Mouse (Mus musculus) hindbrain, embryonic 15.5 days (tissue): ENCODE data around the gene Nkd1. TPM values are rescaled to one million over a fixed set of nuclear protein-coding genes. Genes with fewer than 3 reads are reported as not detected.

Experiments used
- ATAC-seq: fragments of 200-750 bp; cut with Nextera tagmentation; 2 replicates; pipeline ENCODE4 v1.8.0; 2017; ENCODE audit warnings: low read depth, moderate number of reproducible peaks, moderate TSS enrichment; ENCODE audit not compliant: low FRiP score
- H3K27ac ChIP-seq: fragments of 300-500 bp; sonication (generic); replicated peaks from 2 replicates; pipeline ENCODE4 v1.5.1; 2015; ENCODE audit warnings: mild to moderate bottlenecking, inconsistent platforms
- H3K27me3 ChIP-seq: fragments of 300-500 bp; sonication (generic); 2 replicates; pipeline ENCODE4 v1.6.1; 2015; ENCODE audit warnings: control low read depth, inconsistent platforms
- H3K36me3 ChIP-seq: fragments of 300-500 bp; sonication (generic); 2 replicates; pipeline ENCODE4 v1.6.1; 2015; ENCODE audit warnings: control low read depth, inconsistent platforms
- H3K4me1 ChIP-seq: fragments of 300-500 bp; sonication (generic); replicated peaks from 2 replicates; pipeline ENCODE4 v1.6.1; 2015; ENCODE audit warnings: control low read depth, inconsistent platforms
- H3K4me2 ChIP-seq: fragments of 300-500 bp; sonication (generic); 2 replicates; pipeline ENCODE4 v1.6.1; 2015; ENCODE audit warnings: moderate library complexity, mild to moderate bottlenecking, inconsistent platforms
- H3K4me3 ChIP-seq: fragments of 300-500 bp; sonication (generic); 2 replicates; pipeline ENCODE4 v1.5.1; 2015; ENCODE audit warnings: mild to moderate bottlenecking, inconsistent platforms
- H3K9ac ChIP-seq: fragments of 300-500 bp; sonication (generic); 2 replicates; pipeline ENCODE4 v1.6.1; 2015; ENCODE audit warnings: inconsistent platforms
- H3K9me3 ChIP-seq: fragments of 300-500 bp; sonication (generic); 2 replicates; pipeline ENCODE4 v1.6.1; 2016; ENCODE audit warnings: control low read depth, inconsistent platforms
- WGBS: fragments of 180-500 bp; shearing (Covaris S2); methylation state at CpG from one replicate; pipeline ENCODE4 v1.1.7; 2015; 5-methylcytosine and 5-hydroxymethylcytosine counted together
- polyA plus RNA-seq: library from polyadenylated mRNA; unstranded; fragments of >200 nt; fragmentation: Nextera tagmentation; extraction: Ambion mirVana; gene quantifications from 2 replicates; pipeline ENCODE4 v1.2.1, GENCODE M21; 2015

Nkd1 gene
- polyA plus RNA-seq, 1 experiment from 2014 or later: 67.4 TPM

DNA sequence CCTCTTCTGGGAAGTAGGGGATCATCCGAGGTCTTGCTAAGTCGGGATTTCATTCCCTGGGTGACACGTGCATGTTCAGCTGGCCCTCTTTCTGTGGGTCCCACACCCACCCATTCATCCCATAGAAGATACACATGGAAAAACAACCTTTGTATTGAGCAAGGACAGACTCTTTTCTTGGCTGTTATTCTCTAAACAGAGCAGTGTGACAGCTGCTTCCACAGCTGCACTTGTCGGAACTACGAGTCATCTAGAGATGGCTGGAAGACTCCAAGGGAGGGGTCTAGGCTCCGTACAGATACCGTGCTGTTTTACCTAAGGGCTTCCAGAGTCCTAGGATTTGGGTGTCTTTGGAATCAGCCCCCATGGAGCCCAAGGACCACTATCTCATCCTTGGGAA, 48.2 kb downstream of the Nkd1 start:
- Histone ChIP-seq H3K4me1 (peaks cover 67% of the 10 kb centered on the region), H3K9me3 (no peaks in the 10 kb centered on the region), H3K27ac (no peak overlapping the region), H3K36me3 (no peaks in the 10 kb centered on the region), H3K9ac (no peak overlapping the region), H3K27me3 (no peaks in the 10 kb centered on the region), H3K4me3 (no peak overlapping the region), H3K4me2 (no peak overlapping the region)
- no peak for ATAC-seq
- 65% methylated on average over 7 of the region's 7 CpGs for WGBS

- Histone ChIP-seq H3K4me1 (peaks cover 74% of the 10 kb centered on the region), H3K4me3 (no peak overlapping the region), H3K9me3 (no peaks in the 10 kb centered on the region), H3K4me2 (no peak overlapping the region), H3K27me3 (no peaks in the 10 kb centered on the region), H3K27ac (no peak overlapping the region), H3K9ac (no peak overlapping the region), H3K36me3 (no peaks in the 10 kb centered on the region)
- no peak for ATAC-seq
- WGBS: 46% methylated on average over 10 of the region's 10 CpGs
Observed at GRCm38 (mm10) chr8:88570293-88570998, 49.3 kb downstream of the Nkd1 start.

DNA sequence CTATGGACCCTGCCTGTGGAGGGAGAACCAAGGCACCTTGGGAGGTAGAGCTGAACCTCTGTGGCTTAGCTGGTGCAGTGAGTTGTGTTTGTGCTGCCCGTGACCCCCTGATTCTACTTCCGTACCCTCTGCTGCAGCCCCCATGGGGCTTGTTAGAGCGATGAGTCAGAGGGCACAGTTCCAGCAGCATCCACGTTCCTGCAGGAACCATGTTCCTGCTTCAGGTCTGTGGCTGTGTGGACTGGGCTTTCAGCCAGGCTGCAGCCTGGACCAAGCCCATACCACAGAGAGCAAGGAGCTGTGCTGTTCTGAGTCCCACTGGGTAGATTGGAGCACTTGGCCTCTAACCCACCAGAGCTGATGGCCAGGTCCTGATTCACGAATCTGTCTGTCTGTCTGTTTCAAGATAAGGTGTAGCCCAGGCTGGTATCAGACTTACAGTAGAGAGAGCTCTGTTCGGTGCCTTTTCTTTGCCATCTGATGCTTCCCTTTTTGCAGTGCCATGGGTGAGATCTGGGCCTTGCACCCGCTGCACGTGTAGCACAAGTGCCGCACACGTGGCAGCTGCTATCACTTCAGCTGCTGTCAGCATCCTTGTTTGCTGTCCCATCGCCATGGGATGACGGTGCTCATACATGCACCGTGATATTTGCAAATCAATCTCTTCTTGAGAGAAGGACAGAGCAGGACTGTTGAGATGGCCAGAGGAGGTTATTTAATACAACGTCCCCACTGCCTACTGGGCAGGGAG, 50.5 kb downstream of the Nkd1 start:
- Histone ChIP-seq H3K4me2 (no peak overlapping the region), H3K27me3 (no peaks in the 10 kb centered on the region), H3K9ac (no peak overlapping the region), H3K9me3 (no peaks in the 10 kb centered on the region), H3K4me3 (no peak overlapping the region), H3K36me3 (no peaks in the 10 kb centered on the region), H3K27ac (no peak overlapping the region), H3K4me1 (peaks cover 77% of the 10 kb centered on the region)
- ATAC-seq: no peak
- 71% methylated on average over 14 of the region's 14 CpGs for WGBS

GRCm38 (mm10) chr8:88572185-88572909, 51.2 kb downstream of the Nkd1 start:
- peaks cover 73% of the 10 kb centered on the region for H3K4me1 ChIP-seq
- WGBS: 70% methylated on average over 12 of the region's 12 CpGs
- H3K36me3 ChIP-seq: no peaks in the 10 kb centered on the region
- no peaks in the 10 kb centered on the region for H3K27me3 ChIP-seq
- no peaks in the 10 kb centered on the region for H3K9me3 ChIP-seq
- H3K4me2 ChIP-seq: no peak overlapping the region
- ATAC-seq: no peak
- no peak overlapping the region for H3K27ac ChIP-seq
- no peak overlapping the region for H3K4me3 ChIP-seq
- H3K9ac ChIP-seq: no peak overlapping the region

GRCm38 (mm10) chr8:88572941-88573645, 51.9 kb downstream of the Nkd1 start:
- Histone ChIP-seq H3K27ac (no peak overlapping the region), H3K27me3 (no peaks in the 10 kb centered on the region), H3K4me3 (no peak overlapping the region), H3K36me3 (no peaks in the 10 kb centered on the region), H3K4me1 (peaks cover 73% of the 10 kb centered on the region), H3K4me2 (no peak overlapping the region), H3K9ac (no peak overlapping the region), H3K9me3 (no peaks in the 10 kb centered on the region)
- WGBS: 72% methylated on average over 14 of the region's 14 CpGs
- no peak for ATAC-seq

- WGBS: 90% methylated on average over 5 of the region's 5 CpGs
- no peak overlapping the region for H3K9ac ChIP-seq
- no peak overlapping the region for H3K4me2 ChIP-seq
- ATAC-seq: no peak
- H3K36me3 ChIP-seq: no peaks in the 10 kb centered on the region
- H3K4me1 ChIP-seq: peaks cover 79% of the 10 kb centered on the region
- no peak overlapping the region for H3K4me3 ChIP-seq
- no peak overlapping the region for H3K27ac ChIP-seq
- no peaks in the 10 kb centered on the region for H3K27me3 ChIP-seq
- H3K9me3 ChIP-seq: no peaks in the 10 kb centered on the region
Observed at GRCm38 (mm10) chr8:88574975-88575374, 53.8 kb downstream of the Nkd1 start.

DNA sequence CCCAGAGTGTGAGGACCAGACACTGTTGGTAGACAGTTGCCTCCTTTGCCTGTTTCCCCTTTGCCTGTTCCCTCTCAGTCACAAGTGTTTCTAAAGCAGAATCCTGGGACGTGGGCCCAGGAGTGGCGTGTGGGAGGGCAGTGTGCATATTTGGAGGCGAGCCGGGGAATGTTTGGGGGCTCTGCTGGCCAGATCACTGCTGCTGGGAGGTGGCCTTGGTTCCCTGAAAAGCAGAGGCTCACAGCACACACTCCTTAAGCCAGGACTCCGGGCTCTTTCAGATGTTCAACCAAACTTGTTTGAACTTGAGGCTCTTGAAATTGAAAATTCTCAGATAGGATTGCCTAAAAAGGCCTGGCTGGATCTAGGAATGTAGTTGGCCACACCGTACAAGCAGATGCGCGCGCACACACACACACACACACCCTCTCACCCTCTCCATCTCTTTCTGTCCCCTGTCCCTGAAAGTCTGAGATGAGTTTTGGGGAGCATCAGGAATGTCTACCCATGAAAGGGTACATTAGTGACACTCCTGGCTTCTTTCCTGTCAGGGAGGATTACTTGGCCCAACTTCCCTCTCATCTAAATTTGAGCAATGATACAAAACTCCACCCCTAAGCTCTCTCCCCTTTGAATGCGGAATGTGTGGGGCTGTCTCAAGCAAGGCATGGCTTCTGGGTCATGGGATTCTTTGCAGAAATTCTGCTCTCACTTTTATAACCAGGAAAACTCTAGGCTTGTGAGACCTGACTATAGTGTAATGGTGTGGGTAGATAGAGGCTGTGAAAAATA, 55.4 kb downstream of the Nkd1 start:
- Histone ChIP-seq H3K27ac (peak overlapping the region; percentile 22; the same call in 1 of the 2 replicates), H3K27me3 (no peaks in the 10 kb centered on the region), H3K4me1 (peaks cover 78% of the 10 kb centered on the region), H3K9ac (no peak overlapping the region), H3K36me3 (no peaks in the 10 kb centered on the region), H3K4me2 (no peak overlapping the region), H3K9me3 (no peaks in the 10 kb centered on the region), H3K4me3 (no peak overlapping the region)
- 81% methylated on average over 10 of the region's 10 CpGs for WGBS
- no peak for ATAC-seq

GRCm38 (mm10) chr8:88577666-88578065, 56.5 kb downstream of the Nkd1 start:
- 41% methylated on average over 5 of the region's 5 CpGs for WGBS

DNA sequence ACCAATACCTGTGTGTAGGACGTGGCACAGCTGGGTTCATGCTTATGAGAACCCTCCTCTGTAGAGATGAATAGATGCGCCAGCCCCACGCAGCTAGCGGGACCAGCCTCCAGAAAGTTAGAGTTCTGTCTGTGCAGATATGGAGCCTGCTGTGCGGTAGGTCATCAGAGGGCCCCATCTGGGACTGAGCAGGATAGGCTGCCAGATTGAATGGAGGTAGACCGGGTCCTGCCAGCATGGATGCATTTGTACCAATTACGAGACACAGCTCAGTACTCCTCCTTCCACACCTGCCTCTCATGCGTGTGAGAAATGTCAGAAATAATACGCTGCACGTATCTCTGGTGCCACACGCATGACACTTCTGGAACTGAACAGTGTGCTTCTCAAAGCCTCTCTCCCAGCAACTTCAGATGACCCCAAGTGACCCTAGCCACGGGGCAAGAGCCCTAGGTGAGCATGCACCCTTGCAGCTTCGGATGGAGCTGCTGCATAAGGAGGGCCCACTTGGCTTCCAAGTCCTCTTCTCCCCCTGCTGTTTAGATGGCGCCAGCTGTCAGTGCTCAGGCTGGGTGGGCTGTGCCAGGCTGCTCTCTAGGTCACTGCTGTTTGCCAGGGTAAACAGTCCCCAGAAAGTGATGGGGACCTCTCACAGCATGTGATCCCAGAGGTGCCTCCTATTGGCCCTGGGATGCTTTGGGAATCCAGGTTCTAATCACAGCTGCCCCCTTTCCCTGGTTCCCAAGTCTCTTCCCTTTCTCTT, 57.4 kb downstream of the Nkd1 start:
- H3K9ac ChIP-seq: no peak overlapping the region
- peak; percentile 20; the same call in 1 of the 2 replicates for ATAC-seq
- peaks cover 59% of the 10 kb centered on the region for H3K4me1 ChIP-seq
- no peaks in the 10 kb centered on the region for H3K36me3 ChIP-seq
- no peak overlapping the region for H3K4me3 ChIP-seq
- H3K27me3 ChIP-seq: no peaks in the 10 kb centered on the region
- 44% methylated on average over 14 of the region's 14 CpGs for WGBS
- no peak overlapping the region for H3K4me2 ChIP-seq
- no peak overlapping the region for H3K27ac ChIP-seq
- H3K9me3 ChIP-seq: no peaks in the 10 kb centered on the region

More at GRCm38 (mm10) chr8:88577666-88578065, 56.5 kb downstream of the Nkd1 start:
- H3K4me1 ChIP-seq: peaks cover 67% of the 10 kb centered on the region
- ATAC-seq: no peak
- no peaks in the 10 kb centered on the region for H3K27me3 ChIP-seq
- no peak overlapping the region for H3K4me2 ChIP-seq
- H3K9me3 ChIP-seq: no peaks in the 10 kb centered on the region
- H3K27ac ChIP-seq: no peak overlapping the region
- H3K4me3 ChIP-seq: no peak overlapping the region
- H3K36me3 ChIP-seq: no peaks in the 10 kb centered on the region
- no peak overlapping the region for H3K9ac ChIP-seq

GRCm38 (mm10) chr8:88579246-88579645, 58.1 kb downstream of the Nkd1 start:
- WGBS: 42% methylated on average over 7 of the region's 7 CpGs
- Histone ChIP-seq H3K4me3 (no peak overlapping the region), H3K4me1 (peaks cover 59% of the 10 kb centered on the region), H3K27ac (peak overlapping the region; percentile 42; the same call in 1 of the 2 replicates), H3K36me3 (no peaks in the 10 kb centered on the region), H3K27me3 (no peaks in the 10 kb centered on the region), H3K9ac (no peak overlapping the region), H3K4me2 (no peak overlapping the region), H3K9me3 (no peaks in the 10 kb centered on the region)
- no peak for ATAC-seq
